Mouse (Mus musculus): ENCODE measurements around the gene Zfp764.
A peak's percentile ranks its signal among the peaks of the same experiment; 100 is the strongest.

Zfp764 gene

DNA sequence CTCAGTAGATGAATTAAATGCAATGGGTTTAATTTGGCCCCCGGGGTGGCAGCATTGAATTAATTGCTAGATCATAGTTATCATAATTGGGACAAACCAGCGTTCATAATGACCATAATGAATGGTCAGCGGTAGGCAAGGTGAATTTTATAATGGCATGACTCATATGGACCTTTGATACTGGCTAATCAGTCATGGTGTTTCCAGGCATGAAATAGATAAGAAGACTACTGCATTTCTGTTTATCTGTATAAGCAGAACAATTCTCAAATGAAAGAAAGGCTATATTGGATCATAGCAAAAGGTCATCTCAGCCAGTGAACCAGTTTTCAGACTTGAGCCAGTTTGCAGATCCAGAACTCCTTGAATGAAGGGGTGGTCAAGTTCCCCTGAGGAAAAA, 6.3 kb downstream of the Zfp764 start:
- no peak for TF ChIP-seq GATA4 (IDR thresholded peaks at IDR 0.05; ENCODE audit: insufficient replicate concordance, low read length)

DNA sequence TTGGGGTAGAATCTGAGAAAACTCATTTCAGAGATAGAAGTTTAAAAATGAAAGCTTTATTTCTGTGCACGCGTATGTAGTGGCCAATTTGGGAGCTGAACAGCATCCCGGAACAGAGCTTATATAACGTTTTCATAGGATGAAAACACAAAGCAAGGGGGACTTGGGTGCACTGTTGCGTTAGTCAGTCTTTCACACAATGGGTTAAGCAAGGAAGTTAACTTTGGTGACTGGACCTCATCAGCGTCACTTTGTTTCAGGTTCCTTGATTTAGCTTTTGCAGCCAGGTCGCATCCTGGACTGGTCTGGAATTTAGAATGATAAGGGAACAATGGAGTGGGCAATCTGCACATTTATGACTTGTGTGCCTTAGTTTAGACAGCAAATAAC, 12.7 kb downstream of the Zfp764 start:
- TF ChIP-seq GATA4 (IDR thresholded peaks at IDR 0.05; ENCODE audit: insufficient replicate concordance, low read length) = no peak

DNA sequence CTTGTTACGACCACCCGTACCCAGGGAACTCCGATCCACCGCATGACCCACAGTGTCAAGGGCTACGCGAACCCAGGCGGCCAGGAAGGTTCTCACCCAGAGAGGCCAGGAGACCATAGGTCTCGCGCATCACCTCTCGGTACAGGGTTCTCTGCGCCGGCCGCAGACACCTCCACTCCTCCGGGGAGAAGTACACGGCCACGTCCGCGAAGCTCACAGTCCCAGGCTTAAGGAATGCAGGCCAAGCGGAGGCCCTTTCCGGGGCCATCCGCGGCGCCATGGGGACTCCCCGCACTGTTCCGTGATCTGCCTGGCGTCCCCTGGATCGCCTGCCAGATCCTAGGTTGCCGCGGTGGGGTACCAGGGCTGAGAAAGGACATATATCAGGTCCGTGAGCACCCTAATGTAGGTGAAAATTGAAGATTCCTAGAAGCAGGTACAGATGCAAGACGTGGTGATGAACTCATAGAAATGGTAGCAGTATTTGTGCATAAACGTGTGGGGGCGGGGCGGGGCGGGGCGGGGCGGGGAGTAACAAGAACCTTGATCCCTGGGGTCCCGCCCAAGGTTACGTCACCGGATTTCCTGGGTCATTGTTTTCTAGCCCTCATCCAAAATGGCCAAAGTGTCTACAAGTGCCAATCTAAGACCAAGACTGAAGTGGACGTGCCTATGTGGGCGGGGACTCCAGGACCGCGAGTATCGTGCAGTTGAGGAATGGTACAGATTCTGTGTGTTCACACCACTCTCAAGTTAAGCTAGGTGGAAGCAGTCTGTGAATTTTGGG, 13.3 kb downstream of the Zfp764 start, which contains the start of gene E430018J23Rik:
Gene E430018J23Rik, minus strand, starts transcription at position 473 of the 787 bp plus-strand sequence.
- no peak for TF ChIP-seq GATA4 (IDR thresholded peaks at IDR 0.05; ENCODE audit: insufficient replicate concordance, low read length)

DNA sequence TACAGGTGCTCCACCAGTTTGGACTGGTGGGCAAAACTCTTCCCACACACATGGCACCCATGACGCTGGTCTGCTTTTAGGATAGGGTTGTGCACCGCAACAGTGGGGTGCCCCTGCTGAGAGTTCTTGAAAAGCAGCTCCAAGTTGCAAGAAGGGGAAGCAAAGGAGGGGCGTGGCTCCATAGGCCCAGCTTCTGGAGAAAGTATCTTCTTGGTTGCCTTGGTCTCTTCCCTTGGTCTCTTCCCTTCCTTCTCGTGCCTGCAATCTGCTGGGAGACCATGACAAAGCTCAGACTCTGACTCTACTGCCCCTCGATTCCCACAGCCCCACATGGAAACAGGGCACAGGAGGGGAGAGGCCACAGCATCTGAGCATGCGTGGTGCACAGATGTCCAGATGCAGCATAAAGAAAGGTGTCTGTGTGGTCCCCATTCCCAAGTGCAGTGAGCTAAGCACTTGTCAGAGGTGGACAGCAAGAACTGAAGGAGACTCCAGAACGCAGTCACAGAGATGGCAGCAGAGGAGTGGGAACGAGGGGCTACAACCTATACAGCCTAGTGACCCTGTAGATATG, 14.3 kb downstream of the Zfp764 start:
- no peak for TF ChIP-seq GATA4 (IDR thresholded peaks at IDR 0.05; ENCODE audit: insufficient replicate concordance, low read length)

GRCm38 (mm10) chr7:127391538-127391937, 15.1 kb downstream of the Zfp764 start:
- TF ChIP-seq GATA4 (IDR thresholded peaks at IDR 0.05; ENCODE audit: insufficient replicate concordance, low read length) = no peak

DNA sequence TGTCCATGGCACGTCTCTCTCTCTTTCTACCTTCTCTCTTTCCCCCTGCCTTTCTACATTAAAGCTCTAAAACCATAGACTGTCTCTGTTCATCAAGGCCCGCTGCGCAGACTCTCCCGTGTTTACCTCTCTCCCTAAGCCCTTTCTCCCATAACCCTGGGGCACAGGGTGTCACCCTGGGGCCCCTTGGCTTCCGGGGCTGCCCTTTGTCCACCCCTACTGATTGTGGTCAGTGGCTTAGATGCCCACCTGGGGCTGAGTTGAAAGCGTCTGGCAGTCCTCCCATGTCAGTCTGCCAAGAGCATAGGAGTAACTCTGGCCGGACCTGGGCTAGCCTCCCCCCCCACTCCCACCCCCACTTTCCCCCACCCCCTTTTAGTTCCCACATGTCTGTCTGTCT, 16.3 kb downstream of the Zfp764 start:
- TF ChIP-seq GATA4 (IDR thresholded peaks at IDR 0.05; ENCODE audit: insufficient replicate concordance, low read length) = no peak

DNA sequence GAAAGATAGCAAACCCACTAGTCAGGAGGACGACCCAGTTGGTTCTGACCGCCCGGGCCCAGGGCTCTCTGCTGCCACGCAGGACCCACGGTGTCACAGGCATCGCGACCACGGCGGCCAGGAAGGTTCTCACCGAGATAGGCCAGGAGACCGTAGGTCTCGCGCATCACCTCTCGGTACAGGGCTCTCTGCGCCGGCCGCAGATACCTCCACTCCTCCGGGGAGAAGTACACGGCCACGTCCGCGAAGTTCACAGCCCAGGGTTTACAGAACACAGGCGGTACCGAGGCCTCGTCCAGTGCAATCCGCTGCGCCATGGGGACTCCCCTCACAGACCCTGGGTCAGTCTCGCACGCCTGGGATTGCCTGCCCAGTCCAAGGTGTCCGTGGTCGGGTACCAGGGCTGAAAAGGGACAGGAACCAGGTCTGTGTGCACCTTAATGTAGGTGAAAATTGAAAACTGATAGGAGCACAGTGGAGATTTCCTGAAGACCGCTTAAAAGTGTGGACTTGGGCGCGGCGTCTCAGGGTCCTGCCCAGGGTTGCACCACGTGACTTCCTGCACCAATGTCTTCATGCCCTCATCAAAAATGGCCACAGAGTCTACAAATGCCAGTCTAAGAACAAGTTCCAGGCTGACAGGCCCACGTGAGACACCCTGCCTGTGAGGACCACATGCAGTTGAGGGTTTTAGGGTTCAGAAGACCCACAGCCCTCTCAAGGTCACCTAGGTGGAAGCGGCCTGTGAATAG, 19.8 kb downstream of the Zfp764 start, which contains the start of gene 9130019O22Rik:
Gene 9130019O22Rik, minus strand, starts transcription at position 526 of the 752 bp plus-strand sequence.
- TF ChIP-seq GATA4 (IDR thresholded peaks at IDR 0.05; ENCODE audit: insufficient replicate concordance, low read length) = no peak

- peak; percentile 76 for TF ChIP-seq GATA4 (IDR thresholded peaks at IDR 0.05; ENCODE audit: insufficient replicate concordance, low read length)
Measured at GRCm38 (mm10) chr7:127378310-127378921, 28.2 kb downstream of the Zfp764 start.

GRCm38 (mm10) chr7:127375271-127376245, 31.1 kb downstream of the Zfp764 start, which contains the start of gene Zfp747:
TSS of gene Zfp747 (minus strand) at chr7:127376050.
- peak; percentile 7; the same call in 1 of the 2 replicates for TF ChIP-seq GATA4 (IDR thresholded peaks at IDR 0.05; ENCODE audit: insufficient replicate concordance, low read length)

- no peak for TF ChIP-seq GATA4 (IDR thresholded peaks at IDR 0.05; ENCODE audit: insufficient replicate concordance, low read length)
Measured at GRCm38 (mm10) chr7:127371213-127371612, 35.4 kb downstream of the Zfp764 start.

DNA sequence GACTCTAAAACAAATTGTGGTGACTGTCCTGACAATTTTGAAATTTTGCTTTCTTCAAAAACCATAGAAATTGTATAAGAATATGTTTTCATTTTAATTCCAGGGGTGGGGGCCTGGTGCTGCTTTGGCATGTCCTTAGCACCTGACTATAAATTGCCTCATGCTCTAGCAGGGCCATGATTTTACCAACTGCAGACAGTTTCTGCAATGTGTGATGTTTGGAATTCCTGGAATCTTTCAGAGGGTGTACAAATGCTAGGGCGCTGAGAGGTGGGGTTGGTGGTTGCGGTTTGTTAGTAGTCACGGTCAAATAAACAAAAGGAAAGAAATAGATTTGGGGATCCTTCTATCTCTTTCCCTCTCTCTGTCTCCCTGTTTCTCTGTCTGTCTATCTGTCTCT, 40.4 kb downstream of the Zfp764 start:
- no peak for TF ChIP-seq GATA4 (IDR thresholded peaks at IDR 0.05; ENCODE audit: insufficient replicate concordance, low read length)

- no peak for TF ChIP-seq GATA4 (IDR thresholded peaks at IDR 0.05; ENCODE audit: insufficient replicate concordance, low read length)
Measured at GRCm38 (mm10) chr7:127364166-127364565, 42.5 kb downstream of the Zfp764 start.

GRCm38 (mm10) chr7:127363475-127363921, 43.1 kb downstream of the Zfp764 start:
- no peak for TF ChIP-seq GATA4 (IDR thresholded peaks at IDR 0.05; ENCODE audit: insufficient replicate concordance, low read length)

DNA sequence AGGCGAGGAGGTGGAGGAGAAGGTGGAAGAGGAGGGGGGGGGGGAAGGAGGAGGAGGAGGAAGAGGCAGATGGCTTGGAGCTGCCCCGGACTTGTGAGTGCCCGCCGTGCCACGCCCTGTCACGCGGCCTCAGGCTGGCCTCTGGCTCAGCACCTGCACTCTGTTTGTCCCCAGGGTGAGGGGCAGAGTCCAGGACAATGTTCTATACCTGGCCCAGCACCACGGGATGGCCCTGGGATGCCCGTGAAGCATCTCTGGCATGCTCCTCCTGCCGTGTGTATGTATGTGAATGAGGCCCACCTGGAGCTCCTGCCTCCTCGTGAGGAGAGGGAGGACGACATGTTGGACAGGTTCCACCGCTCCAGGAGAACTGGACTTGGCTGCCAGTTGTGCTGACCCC, 45.2 kb downstream of the Zfp764 start:
- TF ChIP-seq GATA4 (IDR thresholded peaks at IDR 0.05; ENCODE audit: insufficient replicate concordance, low read length) = no peak
